Mouse (Mus musculus) erythroblast, embryonic 14.5 days (primary cell): ENCODE measurements at regions not wholly inside any gene's neighbourhood (a gene's known extent, or its start where the extent isn't known, plus 50 kb on each side); places are given as distances from the start of the nearest gene placed in this dataset.

ENCODE experiments used
- GATA1 ChIP-seq: IDR thresholded peaks from 2 replicates; pipeline ENCODE4 v1.6.1; 2012; ENCODE audit warnings: low read length, inconsistent platforms, mixed read lengths
- TAL1 ChIP-seq: IDR thresholded peaks from 3 replicates; pipeline ENCODE4 v1.6.1; 2012; ENCODE audit warnings: low read length, inconsistent platforms, mixed read lengths

DNA sequence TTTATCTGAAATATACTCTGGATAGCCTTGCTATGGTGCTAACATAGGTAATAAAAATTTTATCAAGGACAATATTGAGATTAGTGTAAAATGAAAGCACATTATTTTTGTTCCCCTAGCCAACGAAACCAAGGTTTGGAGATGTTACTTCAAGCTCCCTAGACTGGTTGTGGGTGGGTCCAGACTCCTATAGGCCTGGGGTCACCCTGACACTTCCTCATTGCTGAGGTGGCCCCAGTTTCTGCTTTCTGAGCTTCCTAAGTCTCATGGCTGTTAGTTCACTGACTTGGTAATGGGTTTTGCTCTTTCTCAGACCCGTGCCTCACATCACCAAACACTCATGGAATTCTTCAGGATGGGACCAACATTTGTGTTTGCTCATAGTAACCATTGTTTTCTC lies 49.9 kb upstream of the Dkk2 start:
- no peak for TF ChIP-seq GATA1
- no peak for TF ChIP-seq TAL1
